Mouse (Mus musculus) adrenal gland, adult 2 months (tissue): ENCODE results near the gene Cobl. TPM values are rescaled to one million over a fixed set of nuclear protein-coding genes. Genes with fewer than 3 reads are reported as not detected.

Experiments
- DNase-seq: peaks from one replicate; pipeline ENCODE4 v3.0.0; 2021
- polyA plus RNA-seq: library from polyadenylated mRNA; depleted of rRNA; stranded (reverse); fragments of >200 nt; gene quantifications from 2 replicates; pipeline ENCODE4 v1.2.3, GENCODE M21; 2012
- total RNA-seq, 2 experiments: library from RNA; stranded (reverse); gene quantifications; 2 replicates each; pipeline ENCODE4 v1.2.3; 2021

Gene Cobl
- total and polyA plus RNA-seq, 3 experiments = 0.34 to 3.9 (median 3.5) TPM

DNA sequence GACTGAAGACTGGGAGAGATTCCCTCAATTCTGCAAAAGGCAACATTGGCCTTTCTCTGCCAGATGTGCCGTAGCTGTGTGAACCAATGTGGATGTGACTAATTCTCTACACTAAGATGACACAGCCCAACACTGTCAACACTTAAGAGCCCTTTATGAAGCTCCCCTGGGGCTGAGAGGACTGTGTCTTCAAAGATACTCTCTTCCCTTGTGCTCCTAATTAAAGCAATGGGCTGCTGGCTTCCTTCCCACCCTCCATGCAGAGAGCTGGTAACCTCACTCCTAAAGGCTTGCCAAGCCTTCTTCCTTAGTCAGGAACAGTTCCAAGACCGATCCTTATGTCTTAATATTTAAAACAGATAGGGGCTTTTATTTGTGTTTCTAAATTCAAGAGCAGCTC, 79.9 kb downstream of the Cobl start:
- DNase-seq = no peak

DNA sequence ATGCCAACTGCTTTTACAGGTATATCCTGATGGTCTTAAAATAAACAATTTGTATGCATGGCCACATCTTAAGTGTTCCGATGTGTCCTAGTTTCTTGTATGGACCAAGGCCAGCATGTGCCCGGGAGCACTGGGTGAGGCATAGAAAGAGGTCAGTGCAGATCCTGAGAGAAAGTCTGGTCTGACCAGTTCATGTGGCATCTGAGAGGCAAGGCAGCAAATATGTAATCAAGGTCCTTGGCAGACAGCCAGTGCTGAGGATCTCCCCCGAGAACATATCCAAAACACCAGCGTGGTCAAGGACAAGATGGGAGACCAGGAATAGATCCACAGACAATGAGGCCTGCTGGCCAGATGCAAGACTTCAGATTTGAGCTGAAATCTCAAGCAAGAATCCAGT, 81.8 kb downstream of the Cobl start:
- DNase-seq = peak; percentile 6

DNA sequence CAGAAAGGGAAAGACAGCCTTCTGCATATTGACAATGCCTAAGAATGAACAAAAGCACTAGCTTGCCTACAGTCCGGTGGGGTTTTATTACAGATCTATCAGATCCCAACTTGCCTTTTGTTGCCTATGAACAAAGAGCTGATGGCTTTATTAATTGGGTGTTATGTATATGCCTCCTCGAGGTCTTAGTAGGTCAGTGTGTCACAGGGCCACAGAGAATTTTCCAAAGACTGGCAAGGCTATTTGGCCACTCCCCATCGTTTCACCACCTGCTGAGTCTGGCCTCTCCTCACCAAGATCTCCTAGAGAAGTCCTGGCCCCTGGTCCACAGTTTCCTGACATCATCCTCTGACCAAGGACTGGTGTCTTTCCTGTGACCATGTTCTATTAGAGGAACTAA, 83.7 kb downstream of the Cobl start:
- DNase-seq = no peak

DNA sequence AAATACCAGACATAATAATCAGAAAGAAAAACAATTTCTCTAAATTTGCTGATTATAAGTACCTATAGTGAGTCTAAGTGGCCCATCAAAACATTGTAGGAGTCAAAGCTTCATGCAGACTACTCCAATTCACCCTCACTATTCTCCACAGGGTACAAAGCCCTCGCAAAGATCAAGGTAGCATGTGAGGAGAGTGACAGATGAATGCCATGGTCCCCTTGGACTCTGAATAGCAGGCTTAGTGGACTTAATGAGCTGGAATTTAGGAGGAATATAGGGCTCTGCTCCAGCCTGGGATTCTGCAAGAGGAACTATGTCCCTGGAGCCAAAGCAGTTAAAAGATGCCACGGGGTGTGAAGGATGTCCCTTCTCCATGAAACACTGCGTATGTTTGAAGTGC, 88.1 kb downstream of the Cobl start:
- DNase-seq = no peak

DNA sequence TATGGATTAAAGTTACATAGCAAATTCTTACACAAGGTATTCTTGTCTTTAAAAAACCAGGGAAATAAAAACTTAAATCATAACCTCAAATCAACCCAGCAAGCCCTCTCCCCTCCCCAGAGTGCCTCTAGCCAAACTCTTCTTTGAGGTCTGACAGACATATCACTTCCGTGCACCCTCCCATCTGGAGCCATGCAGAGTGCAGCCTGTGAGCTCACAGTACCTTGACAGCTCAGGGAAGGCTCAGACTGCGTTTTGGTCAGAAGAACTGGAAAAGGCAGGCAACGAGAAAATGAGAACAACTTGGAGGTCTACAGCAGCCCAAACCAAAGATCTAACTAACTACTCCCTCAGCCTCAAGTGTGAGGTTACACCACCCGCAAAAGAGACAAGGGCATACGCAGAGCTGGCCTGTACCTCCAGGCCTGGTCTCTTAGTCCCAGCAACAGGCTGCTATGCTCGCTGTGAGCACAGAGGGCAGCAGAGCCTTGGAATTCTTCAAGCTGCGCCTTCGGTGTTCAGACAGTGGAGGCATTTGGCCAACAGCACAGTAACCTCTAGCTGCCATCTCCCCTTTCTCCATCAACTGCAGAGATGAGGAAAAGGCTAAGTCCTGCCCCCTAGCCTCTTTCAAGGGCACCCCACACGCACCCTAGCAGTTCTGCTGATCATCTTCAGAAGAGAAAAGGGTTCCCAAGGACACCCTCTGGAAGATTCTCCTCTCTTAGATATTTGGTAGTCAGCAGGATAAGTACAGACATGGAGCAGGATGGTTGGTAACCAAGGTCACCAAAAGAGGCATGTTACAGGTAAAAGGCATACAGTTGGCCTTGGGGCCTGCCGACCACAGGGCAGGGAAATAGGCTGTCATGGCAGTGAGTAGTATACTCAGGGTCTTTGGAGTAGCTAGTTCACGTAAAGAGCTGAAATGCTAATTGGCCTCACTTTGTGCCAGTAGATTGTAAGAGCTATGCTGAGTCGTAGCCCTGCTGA, 91.4 kb downstream of the Cobl start:
- peak; percentile 81 for DNase-seq

DNA sequence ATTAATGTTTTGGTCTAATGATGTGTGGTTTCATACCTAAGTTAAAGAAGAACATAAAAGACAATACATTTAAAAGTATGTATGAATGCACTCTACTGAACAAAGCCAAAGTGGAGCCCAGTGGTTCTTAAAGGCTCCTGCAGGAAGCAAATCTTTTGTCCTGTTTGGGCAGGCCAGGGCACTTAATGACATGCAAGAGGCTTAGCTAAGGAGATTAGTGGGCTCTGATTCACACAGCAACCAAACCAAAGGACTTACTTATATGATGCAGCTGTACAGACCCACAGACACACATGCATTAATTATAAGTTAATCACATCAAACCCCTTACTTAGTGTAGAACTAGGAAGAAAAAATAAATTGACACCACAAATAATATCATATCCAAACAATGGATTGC, 93.8 kb downstream of the Cobl start:
- DNase-seq = no peak

DNA sequence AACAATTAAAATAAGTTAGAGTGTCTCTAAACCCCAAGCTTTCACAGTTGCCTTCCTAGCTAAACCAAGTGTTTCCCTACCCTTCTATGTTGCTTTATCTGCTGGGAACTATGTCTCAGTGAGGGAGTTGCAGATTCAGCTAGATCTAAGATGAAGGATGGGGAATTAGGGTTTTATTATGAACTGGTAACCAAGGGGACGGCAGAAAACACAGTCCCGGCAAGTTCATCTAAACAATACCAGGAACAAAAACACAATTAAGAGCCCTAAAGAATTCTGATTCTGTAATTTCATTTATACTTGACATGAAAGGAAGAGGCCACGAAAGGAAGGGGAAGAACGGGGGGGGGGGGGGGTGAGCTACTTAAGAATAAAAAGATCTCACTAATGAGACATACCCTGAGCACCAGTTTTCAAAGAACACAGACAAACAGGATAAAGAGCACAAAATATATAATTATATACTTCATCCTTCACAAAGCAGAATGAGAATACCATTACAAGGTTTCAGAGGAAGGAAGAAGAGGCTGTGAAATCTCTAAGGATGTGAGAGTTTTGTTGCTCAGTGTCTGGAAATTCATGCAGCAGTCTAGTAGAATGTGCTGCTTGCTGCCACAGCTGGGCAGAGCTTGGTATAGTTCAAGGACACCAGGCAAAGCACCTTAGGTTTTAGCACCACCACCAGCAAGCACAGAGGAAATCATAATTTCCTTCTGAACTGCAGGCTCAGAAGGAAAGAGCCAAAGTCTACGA, 97.2 kb downstream of the Cobl start:
- no peak for DNase-seq

DNA sequence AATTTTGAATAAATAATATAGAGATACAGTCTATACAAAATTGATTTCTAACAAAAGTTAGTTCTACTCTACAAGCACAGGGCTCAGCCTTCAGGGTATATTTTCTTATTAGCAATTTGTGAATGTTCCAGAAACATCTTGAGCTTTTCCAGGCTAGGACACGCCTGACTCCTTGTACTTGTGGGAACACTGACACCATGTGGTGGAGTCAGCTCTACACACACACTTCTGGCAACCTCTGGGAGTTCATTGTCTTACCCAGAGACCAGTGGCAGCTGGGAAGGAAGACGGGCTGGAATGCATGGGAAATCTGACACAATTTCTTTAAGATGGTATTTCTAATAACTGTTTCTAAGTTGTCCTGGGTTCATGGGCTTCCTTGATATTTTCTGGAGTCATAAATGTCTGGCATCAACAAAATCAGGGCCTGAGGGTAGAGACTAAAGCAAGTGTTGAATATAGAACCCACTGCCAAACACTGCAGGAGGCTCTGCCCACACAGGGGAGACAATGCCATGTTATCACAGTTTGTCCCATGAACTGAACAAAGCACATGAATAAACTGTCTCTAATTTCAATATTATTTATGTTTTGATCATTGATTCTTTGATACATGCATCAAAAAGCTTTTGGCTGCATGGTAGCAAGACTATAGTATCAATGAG, 105.3 kb downstream of the Cobl start:
- DNase-seq = peak; percentile 36

DNA sequence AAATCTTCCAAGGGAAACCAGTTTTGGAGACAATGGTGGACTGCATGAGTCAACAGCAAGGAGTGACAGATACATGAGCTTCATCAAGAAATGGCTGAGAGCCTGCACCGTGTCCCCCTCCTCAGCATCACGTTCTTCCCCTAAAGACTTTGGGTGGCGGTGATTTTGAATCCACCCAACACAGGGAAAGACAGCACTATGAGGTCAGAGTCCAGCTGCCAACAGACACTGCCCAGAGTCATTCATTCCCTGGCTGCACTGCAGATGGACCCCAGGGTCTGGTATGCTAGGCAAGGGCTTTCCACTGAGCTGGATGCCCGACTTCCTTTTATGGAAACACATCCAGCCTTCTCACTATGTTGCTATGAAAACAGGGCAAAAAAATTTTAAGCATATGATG, 106.2 kb downstream of the Cobl start:
- no peak for DNase-seq

DNA sequence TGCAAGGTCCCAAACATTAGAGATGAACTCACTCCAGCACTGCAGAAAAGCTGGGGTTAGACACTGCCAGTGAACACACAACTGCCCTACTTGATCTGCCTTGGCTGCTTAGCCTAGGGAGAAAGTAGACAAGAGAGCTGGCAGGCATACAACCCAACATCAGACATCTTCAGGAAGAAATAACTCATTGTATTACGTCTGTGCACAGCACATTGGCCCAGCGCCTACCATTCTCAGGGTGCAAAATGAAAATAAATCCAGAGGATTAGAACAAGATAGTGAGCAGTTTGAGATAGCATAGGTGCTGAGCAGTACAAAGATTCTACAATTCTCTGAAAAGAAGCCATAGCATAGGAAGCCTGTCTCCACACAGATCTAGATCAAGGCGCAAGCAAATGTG, 109.1 kb downstream of the Cobl start:
- peak; percentile 56 for DNase-seq

DNA sequence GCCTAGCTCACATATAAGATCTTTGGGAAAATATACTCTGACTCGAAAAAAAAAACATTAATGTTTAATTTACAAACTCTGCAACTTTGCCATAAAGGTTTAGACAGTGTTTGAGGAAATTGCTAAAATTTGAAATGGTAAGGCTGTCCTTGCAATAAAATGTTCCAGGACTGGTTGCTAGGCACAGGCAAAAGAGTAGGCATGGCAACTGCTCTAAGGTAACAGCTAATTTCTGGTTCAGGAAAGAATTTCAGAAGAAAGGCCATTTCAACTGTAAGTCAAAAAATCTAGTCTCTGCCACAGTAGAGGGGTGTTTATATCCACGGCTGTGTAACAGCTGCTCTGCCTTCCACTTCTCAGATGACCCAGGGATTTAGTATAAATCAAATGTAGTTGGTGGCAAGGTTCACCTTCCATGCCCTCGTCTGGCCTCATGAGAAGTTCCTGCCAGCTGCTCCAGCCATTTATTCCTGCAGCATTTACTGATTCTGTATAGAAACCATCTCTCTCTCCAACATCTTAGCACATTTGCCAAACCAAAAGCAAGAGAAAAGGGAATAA, 113.7 kb downstream of the Cobl start:
- no peak for DNase-seq

DNA sequence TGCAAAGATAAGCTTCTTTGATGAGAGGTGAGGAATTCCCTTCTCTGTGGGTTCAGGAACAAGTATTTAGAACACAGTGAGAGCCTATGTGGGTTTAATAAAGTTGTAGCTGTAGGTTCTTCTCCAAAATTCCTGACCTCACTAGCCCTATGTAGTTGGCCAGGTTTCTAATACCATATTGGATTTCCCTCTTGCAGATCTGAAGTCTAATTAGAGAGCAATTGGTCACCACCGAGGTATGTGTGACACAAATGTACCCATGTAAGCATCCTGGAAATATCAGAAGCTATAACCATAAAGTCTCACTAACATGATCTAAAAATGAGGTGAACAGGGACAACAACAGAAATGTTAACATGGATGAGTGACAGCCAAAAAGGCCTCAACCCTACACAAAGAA, 114.7 kb downstream of the Cobl start:
- no peak for DNase-seq

DNA sequence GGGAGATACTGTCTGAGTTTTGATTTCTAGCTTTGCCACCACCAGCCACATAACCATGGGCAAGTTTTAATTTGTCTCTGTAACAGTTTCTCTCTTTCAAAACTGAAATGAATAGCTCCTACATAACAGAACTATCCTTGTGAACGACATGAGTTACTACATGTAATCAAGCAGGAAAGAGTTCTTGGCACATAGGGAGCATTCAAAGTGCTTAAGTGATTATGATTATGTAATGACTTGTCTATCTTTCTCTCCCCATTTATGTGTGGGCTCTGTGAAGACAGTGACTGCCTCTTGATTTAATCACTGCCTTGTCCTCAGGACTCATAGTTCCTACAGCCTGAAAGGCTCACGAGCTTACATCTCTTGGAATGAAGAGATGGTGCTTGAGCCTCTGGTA, 118.3 kb downstream of the Cobl start:
- no peak for DNase-seq

DNA sequence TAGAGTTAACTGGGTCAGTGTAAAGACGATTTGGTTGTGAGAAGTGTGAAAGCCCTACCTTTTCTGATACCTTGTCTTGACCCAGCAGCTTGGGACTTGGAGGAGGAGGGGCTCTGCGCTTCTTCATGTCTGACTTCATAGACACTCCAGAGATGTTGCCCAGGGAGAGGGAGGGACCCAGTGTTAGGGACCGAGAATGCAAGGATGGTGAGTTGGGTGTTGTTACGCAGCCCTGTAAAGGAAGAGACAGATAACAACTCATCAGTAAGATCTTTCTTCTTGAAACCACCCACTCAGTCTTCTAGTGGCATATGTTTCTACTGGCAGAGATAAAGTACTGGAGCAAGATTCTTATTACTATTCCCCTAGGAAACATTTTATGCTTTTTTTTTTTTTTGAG, 121.1 kb downstream of the Cobl start:
- DNase-seq = no peak

DNA sequence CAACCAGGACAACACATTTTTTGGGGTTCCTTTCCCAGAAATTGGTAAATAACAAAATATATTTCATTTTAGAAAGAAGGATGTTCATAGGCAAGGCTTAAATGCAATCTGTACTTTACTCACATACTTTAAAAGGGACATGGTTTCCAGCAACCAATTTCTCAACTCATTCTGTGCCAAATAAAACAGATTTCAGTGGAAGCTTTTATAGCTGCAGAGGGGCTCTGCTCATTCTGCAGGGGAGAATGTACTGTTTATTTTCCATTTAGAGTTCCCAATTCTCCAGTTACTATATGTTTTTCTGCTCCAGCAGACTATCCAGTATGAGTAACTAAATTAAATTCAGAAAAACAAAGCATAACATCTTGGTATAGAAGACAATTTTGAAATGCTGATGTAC, 124.1 kb downstream of the Cobl start:
- DNase-seq = no peak

DNA sequence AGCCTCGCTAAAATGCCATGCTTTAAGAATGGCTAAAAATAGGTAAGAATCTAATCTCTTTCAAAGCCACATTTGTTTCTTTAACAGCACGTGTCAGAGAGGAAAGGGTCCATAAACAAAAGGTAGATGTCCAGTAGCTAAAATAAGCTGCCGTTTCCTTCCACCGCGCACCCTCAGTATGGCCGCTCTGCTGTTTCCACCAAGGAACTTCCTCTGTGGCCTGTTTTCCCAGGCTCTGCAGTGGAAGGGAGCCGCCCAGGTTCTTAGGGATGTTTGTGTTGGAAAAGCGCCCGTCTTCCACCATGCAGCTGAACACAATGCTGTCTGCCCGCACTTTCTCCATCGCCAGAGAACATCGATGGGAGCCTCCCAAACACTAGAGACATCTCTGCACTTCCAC, 128.6 kb downstream of the Cobl start:
- peak; percentile 57 for DNase-seq

DNA sequence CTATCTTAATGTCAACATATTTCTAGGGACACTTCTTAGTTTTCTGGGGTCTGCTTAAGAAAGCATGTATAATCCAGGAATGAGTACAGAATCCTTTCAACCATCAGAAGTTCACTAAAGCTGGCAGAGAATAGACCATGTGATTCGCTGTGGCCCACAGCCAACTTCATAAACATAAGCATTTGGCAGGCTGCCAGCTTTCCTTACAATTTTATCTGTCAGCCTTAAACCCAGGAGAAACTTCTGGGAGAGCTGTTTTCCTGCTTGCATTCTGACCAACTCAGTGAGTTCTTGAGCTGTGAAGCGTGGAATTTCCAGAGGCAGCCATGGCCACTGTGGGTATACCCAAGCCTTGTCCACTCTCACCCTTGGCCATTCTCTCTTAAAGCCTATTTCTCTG, 132.8 kb downstream of the Cobl start:
- DNase-seq = no peak

DNA sequence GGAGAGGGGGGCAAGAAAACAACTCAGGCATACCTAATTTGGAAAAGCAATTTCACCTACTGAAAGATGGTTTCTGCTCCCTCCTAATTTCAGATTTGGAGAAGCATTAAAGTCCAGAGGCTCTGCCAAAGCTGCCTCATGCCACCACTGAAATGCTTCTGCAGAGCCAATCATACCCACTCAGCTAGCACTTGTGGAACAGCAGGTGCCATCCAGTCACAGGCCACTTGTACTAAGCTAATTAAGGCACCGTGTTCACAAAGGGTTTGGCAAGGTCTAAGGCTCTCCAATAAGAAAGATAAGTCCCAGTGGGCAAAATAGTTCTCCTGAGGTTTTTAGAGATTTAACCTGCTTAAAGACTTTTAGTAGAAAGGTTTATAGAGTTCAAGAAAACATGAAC, 143.3 kb downstream of the Cobl start:
- DNase-seq = no peak

DNA sequence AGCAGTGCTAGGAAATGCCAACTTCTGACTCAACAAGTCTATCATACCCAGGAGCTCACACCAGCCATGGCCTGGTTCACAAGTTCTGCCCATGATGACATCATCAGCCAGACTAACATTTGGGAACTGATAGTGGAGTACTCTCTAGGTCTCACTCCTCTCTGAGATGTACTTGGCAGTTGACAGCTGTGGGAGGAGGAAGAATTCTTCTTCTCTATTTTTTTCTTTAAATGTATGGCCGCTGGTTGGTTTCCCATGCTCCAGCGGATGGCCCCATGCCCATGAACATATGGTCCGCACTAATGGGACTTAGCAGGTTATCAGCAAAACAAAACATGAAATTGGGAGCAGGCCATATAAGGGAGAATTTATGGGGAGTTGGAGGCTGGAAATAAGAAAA, 145.4 kb downstream of the Cobl start:
- no peak for DNase-seq

DNA sequence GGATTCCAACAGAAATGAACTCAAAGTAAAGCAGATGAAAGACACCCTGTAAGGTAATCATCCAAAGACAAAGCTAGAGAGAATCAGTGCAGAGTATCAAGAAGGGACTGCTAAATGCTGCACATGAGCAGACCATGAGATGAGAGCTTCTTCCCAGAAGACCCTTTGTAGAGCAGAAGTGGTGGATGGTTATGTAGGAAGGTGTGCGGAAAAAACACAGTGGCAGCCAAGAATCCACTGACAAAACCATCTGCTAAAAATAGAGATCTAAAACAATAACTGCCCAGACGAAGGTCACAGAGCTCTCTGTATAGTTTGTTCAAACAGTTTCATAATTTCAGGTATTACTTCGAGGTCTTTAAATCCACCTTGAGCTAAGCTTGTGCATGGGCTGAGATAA, 149.1 kb downstream of the Cobl start:
- DNase-seq = no peak

DNA sequence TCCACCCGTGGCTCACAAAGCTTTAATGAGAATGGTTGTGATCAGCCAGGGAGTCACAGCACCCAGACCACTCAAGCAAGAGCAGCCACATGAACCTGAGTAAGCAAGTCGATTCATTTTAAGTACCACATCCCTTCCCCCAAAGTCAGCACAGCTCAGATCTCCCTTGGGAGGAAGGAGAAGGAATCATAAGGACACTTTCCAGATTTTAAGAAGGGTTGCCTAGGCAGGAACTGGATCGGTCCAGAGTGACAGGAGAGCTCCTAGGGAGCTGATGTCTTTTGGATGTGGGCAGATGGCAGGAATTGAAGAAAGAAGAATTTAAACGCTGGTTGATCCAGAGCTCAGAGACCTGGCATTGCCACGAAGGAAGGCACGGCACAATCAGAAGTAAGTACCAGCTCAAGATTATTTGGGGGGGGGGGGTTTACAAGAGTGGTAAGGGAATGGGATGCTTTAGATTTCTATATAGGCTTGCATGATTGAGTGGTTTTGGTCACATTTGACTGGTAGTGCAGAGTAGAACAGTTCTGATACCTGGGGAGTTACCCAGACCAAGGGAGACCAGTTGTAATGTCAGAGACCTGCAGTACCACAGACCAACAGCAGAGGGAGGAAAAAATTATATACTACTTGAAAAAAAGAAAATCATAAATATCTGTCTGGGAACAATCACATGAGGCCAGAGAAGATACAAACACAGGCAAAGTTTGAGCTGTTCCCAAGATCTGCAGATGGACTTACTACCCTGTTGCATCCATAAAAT, 150.3 kb downstream of the Cobl start:
- DNase-seq = peak; percentile 13

DNA sequence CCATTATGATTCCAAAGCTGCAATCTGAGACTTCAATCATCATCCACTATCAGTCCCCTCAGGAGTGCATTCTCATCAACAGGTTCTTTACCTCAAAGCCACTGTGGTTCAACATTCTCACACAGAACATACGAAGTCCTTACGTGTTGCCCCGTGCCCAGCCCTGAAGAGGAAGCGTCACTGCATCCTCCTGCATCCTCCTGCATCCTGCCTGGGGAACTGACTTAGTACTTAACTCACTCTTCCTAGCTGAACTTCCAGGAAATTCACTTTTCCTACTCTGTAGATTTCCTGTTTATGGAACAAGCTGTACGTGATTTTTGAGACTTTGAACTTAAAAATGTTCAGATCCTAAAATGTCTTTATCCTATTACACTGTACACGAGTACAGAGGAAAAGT, 153.3 kb downstream of the Cobl start:
- DNase-seq = no peak
